Mouse (Mus musculus): ENCODE results near the gene Arl15.
A peak's percentile ranks its signal among the peaks of the same experiment; 100 is the strongest.

Arl15 gene

DNA sequence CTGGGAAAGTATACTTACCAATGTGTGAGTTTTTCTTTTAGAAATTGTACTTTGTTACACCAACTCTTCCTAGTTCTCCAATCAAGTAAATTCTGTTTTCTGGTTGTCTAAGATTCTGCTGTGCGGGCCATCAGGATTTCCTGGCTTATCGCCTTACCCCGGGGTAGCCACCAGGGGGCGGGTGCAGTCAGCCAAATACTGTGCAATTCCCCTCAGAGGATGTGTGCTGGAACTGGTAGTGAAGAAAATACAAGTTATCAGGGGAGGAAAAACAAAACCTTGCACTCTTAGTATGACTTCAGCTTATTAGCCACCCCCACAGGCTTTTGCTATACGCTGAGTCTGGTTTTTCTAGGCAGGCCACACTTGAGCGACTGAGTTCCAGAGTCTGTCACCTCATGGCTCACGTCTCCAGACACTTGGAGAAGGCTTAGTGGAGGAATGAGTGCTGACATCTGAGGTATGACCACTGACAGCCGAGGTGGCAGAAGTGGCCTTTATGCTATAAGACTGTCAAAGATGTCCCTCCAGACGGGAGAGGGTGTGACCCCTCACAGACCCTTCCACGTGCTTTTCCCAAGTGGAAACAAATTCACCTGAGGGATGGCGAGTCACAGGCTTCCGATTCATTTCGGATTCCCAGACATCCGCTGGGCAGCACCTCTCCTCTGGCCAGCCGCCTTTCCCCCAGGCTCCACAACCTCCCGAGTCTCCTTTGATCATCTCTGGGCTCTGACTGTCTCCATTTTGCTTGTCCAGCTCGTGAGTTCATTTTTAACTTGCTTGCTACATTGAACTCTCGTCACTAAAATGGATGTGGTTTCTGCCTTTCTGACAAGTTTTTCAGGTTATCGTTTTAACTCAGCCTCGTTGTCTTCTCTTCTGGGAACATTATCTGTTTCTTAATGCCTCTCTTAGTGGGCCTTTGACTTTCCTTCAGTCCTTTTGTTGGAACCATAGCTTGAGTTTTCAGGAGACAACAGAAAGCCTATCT is 75.2 kb downstream of the Arl15 start:
- peak; percentile 52 for DNase-seq (ENCODE audit: low read depth, low spot score)

DNA sequence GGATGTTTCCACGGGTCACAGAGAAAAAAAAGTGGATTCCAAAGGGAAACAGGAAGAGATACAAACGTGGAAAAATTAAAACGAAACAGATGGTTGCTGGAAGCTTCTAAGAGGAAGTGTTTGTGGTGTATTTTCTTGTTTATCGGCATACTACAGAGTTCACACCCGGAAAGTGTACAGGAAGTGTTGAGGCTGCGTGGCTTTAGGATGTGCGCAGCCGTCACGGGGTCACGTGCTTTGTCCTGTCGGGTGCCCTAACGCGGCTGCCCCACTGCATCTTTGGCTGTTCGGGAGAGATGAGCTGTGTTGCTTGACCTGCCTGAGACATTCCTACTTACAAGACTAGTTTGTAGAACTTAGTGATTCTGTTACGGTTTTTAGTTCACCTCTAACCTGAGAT is 76.1 kb downstream of the Arl15 start:
- DNase-seq (ENCODE audit: low read depth, low spot score): no peak

DNA sequence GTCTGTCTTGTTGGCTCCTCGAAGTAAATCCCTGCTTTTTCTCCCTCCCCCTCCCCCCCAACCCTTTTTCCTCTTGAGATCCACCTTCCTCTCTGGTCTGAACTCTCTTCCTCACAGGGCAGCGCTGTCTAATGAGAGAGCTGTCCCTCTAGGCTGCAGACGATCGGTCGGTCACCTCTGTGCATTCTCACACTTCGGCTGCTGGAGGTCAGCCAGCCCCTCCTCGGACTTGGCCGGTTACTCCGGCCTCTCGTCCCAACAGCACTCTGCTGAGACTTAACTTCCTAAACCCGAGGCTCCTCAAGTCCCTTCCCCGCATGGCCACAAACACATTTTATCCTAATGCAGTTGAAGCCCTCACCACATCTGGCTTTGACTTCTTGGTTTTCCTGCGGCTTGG is 77.5 kb downstream of the Arl15 start:
- DNase-seq (ENCODE audit: low read depth, low spot score): peak; percentile 64

DNA sequence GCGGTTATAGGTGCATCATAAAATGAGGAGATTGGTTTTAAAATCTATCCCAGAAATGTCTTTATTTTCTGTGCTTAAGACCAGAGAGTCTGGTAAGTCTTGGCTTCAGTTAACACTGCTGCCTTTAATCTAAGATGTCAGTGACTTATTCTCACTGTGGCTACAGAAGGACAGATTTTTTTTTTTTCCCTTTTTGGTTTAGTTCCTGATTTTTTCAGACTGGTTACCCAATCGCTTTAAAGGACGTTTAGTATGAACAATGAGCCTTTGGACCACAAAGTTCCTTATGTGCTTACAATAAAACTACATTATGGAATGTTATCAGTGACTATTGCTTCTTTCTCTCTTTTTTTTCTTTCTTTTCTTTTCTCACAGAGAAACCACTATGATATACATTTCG is 81.4 kb downstream of the Arl15 start:
- DNase-seq (ENCODE audit: low read depth, low spot score): no peak

DNA sequence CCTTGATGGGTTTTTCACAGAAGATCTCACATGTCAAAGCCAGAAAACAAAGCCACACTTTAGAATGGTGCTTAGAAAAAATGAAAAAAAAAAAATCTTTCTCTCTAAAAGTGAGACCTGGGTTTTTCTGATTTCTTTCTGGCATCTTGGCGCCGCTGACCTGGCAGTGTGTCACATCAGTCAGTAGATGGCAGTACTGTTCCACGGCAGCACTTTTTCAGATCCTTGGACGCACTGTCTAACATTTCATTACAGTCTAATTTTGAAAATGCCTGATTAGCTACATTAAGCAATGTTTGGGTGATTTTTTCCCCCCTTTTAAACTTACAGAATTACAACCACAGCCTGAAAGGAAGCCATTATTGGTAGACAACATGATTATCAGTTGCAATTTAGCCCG is 83.1 kb downstream of the Arl15 start:
- peak; percentile 64 for DNase-seq (ENCODE audit: low read depth, low spot score)

DNA sequence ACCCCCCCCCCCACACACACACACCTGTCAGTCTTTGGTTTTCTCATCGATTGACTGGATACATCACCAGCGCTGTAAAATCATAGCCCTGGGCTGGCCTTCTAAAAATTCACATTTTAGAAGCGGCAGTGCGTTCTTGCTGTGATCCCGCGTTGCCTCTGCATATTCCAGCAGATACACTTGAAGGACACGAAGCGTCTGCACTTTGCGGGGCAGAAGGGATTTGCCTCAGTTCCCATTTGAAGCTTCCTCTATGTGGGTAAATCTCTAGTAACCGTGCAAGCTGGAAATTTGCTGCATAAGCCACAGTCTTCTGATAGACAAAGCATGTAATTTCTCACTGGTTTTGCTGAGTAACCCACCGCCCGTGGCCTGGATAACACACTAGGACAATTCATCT is 84.3 kb downstream of the Arl15 start:
- DNase-seq (ENCODE audit: low read depth, low spot score): no peak

DNA sequence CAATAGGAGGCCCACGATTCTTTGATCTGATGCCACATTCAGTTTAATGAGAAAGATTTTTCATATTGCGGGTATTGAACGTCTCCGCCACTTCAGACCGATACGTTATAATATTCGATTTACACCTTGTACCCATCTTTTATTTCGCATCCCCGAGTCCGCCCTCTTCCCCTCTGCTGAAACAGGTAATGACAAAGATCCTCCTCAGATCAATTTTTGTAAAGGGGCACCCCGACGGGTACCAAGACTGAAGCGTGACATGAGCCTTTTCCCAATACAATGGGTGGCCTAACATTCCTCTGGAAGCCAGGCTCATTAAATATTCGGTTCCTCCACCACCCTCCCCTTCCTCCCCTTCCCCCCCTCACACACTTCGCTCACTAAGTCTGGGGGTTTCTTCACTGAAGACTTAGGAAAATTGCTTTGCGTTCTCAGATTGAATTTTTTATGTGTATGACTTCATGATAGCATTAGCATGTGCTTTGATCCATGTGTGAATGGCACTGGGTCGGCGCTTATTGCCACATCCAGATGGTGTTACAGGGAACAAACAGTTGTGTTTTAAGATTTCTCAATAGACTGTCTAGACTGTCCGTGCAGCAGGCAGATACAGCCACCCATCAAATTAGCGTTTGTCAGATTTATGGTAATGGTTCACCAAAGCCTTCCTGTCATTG is 85.5 kb downstream of the Arl15 start:
- DNase-seq (ENCODE audit: low read depth, low spot score): no peak

DNA sequence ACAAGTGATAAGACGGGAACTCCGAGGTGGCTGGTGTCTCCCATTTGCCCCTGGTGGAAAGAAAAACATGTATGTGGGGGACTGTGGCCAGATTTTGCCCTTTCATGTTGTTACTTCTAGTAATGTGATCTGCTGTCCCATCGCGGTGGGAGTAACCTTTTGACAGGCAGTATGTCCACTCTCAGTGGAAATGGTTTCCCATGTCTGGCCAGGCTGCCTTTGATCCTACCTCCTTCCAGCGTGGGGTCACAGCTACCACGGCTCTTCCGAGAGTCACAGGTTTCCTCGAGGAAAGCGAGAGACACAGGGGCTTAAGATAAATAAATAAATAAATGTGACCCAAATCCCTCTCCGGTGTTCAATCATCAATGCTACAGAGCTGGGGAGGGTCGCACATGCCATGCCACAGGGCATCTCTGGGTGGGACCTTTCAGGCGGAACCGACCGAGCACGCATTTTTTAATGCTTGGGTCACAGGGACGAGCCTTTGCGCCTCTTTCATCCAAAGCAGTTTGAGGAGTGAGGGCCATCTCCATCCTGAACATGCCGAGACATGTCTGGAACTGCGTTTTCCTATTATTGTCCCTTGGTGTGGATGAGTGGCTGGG is 86.4 kb downstream of the Arl15 start:
- no peak for DNase-seq (ENCODE audit: low read depth, low spot score)

DNA sequence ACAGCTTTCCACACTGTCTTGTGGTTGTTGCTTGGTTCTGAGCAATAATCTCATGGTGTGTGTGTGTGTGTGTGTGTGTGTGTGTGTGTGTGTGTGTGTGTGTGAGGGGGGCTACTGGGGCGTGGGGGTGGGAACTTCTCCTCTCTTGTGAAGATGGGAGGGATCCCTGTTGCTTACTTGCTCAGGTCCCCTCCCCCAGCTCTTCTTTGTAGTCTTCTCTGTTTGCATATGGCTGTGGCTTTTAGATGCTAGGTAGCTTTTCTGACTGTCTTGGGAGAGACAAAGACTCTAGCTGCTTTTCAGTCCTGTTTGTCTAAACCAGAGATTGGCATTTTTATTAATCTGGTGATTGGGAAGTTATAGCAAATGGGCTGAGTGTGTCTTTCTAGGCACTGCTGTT is 88.7 kb downstream of the Arl15 start:
- DNase-seq (ENCODE audit: low read depth, low spot score): no peak

DNA sequence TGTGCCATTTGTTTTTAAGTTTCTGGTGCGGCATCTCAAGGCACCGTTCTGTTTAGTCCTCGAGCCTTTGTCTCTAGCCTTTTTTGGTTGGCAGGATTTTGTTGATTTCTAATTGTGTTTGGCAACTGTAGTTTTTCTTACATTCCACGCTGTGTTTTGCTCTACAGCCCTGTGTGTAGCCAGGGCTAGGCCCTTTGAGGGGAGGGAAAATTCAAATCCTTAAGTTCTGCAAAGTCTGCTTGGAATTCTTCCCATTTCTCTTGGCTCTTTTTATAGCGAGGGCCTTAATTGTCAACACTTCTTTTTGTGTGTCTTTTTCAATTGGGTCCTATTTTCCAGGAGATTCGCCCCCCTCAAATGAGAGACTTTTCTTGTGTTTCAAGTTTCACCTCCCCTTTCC is 92.8 kb downstream of the Arl15 start:
- DNase-seq (ENCODE audit: low read depth, low spot score): no peak

DNA sequence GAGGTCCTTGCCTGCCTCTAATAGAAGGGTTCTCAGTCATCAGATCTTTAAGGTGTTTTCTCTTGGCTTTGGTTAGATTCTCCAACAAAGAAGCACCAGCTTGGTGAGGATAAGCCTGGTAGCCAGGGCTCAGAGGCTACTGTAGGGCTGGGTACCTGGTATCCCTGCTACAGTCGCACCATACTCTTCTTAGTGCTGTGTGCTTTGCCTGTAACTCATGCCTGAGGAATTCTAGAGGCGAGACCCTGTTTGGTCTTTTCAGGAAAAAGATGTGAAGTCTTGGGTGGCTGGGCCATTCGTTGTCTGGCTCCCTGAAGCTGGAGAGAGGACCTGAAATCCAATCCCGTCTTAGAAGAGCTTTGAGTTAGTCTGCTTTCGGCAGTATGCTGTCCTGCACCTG is 93.8 kb downstream of the Arl15 start:
- no peak for DNase-seq (ENCODE audit: low read depth, low spot score)

DNA sequence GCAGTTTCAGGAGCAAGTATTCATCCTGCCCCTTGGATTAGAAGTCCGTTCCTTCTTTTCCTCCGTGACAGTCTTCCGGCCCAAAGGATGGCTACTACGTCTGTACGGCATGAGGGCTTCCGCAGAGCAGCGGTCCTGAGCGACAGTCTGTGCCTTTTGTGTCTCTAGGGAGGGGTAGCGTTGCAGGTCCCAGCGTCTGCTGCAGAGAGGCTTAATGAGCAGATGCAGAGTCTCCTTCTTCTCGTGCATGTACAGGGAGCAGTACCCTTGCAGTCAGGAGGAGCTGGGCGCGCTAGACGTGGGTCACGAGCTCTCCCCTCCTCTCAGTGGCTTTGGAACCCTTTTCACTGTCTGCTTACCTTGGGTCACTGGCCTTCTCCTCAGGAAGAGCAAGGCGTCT is 94.4 kb downstream of the Arl15 start:
- no peak for DNase-seq (ENCODE audit: low read depth, low spot score)

DNA sequence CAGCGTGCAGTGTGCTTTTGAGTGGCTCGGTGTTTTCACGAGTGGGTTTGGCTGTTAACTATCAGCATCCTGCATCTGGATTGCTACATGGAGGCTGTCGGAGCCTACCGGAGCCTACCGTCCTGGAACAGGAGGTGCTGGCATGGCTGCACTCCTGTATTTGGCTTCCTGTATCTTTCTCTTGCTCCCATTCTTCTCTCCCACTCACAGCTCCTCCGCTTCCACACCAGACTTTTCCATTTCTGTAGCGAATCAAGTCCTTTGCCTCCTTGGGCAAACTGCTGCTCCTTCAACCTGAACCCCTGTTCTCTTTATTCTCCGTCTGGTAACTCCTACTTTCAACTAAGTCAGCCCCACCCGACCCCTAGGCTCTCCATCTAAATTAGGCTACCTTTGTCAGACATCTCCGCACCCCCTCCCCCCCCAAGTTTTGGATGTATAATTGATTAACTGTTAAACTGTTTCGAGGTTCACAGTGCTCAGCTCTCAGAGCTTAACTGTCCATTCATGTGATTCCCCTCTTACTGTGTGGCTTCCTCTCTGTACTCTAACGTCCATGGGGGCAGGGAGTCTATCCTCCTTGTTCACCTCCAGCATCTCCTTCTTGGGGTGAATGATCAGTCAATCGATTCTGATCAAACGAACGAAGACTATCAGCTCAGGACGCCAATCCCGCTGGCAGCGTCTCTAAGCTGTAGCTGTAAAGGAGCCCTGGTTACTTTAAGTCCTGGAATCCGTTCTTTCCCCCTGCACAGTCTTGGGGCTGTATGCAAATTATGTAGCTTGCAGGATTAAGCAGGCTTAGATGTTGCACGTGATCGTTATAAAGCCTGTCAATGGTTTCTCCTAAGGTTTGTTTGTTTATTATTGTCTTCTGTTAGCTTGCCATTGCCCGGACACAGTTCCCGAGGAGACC is 95.1 kb downstream of the Arl15 start:
- no peak for DNase-seq (ENCODE audit: low read depth, low spot score)

DNA sequence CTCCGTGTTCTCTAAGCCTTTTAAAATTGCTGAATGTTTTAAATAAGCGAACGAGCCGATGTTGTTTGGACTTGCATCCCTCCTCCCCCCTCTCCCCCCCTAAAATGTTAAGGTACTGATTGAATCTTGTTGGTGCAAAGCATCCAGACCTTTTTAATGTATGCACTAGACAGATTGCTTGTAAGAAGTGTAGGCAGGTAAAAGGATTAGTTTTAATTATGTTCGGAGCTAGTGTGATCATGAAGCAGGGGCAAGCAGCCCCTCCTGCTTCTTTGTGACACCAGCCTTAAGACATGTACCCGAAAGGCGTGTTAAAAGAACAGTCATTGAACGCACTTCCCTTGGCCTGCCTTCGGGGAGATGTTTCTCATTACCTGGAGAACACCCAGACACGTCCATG is 102.4 kb downstream of the Arl15 start:
- no peak for DNase-seq (ENCODE audit: low read depth, low spot score)

DNA sequence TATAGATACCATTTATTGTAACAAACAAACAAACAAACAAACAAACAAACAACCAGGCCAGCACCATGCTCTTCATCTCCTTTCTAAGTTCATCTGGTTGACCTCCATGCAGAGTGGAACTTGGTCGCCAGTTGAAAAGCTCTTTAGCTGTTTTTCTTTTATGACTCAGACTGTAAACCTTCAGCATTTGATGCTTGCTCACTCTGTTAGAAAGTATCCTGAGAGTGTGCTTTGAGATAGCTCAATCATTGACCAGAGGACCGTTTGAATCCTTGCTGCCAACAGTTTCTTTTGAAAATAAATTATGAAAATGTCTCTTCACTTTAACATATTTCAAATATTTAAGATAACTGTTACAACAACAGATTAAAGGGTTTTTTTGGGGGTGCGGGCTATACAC is 103.2 kb downstream of the Arl15 start:
- DNase-seq (ENCODE audit: low read depth, low spot score): no peak

DNA sequence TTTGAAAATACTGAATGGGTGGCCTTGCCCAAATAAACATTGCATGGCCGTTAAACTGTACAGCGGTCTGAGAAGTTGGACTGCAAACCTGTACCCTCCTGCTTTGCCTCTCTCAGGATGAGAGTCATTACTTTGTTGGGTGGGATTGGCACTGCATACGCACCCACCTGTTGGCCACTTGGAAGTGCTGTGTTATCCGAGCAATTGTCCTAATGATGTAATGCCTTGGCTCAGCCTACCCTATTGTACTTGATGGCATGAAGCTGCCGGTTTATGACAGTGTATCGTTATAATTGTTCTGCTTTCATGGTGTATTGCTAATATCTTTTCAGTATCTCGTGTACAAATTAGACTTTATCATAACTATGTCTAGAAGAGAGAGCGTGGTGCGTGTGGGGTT is 103.6 kb downstream of the Arl15 start:
- no peak for DNase-seq (ENCODE audit: low read depth, low spot score)

DNA sequence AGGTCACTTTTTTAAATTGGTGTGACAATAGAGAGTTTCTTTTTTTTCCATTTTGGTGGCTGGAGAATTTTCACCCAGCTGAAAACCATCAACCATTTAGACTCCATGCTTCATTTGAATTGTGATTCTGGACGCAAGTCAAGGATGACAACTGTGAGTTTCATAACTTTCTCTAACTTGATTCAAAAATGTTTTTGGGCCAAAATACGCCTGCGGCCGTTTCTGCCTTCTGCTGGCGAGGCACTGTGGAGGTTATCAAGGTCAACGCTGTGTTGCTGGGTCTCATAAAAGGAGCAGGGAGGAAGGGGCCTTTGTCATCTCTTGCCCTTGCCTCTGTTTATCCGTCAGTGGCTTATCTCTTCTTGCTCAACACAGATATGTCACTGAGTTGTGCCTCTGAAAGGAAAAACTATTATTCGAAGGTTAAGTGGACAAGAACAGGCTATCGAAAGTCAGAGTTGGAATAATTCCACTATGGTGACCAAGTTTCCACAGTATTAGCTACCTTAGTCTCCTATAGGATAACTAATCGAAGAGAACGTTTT is 106.8 kb downstream of the Arl15 start:
- DNase-seq (ENCODE audit: low read depth, low spot score): peak; percentile 42

DNA sequence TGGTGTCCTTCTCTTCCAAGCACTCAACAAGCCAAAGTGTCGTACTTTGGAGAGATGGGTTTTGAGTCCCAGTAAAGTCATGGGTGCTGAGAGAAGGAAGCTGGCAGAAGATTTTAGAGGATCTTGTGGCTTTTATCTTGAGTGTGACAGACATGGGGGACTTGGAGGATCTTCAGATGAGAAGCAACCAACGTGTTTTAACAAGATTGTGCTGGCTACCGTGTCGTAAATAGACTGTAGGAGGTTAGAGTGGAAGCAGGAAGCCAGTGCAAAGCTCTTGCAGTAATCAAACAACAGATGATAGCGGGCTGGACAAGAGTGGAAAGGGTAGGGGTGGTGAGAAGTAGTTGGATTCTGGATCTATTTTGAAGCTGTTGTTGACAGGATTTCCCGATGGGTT is 109.0 kb downstream of the Arl15 start:
- no peak for DNase-seq (ENCODE audit: low read depth, low spot score)

DNA sequence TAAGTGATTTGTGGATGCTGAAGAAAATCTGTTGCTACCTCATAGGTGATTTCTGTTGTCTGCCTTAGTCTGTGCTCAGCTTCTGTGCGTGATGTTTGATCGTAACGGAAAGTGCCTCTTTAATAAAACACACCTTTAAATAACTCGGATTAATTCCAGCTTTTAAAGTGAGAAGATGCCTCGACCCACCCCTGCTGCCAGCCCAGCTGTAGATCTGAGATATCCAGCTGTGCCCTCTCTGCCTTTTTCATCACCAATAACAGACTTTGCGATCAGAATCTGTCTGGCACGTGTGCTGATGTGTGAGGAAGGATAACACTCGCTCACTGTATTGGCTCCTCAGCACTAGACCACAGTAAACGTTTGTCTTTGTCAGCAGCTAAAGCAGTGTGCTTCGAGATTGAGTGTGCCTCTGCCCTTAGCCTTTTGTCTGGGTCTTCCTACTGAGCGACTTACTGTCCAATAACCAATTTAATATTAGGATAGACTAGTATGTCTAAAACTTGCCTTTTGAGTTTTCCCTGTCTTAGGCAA is 117.7 kb downstream of the Arl15 start:
- no peak for DNase-seq (ENCODE audit: low read depth, low spot score)

DNA sequence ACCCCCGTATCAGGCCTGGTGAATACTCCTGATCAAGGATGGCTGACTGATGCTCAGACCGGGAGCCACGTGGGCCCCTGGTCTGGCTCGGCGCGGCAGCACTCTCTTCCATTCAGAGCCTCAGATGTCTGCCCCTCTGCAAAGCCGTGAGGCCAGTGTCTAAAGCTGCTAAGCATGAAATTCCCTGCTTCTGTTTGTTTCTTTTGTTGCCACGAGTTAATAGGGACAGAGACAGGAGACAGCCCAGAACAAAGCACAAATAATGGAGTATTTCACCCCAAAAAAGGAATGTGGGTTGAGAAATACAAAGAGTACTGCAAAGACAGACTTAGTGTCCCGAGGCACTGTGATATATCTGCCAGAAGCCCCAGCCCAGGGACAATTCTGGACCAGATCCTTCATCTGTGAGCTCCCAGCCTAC is 120.3 kb downstream of the Arl15 start:
- DNase-seq (ENCODE audit: low read depth, low spot score): no peak

DNA sequence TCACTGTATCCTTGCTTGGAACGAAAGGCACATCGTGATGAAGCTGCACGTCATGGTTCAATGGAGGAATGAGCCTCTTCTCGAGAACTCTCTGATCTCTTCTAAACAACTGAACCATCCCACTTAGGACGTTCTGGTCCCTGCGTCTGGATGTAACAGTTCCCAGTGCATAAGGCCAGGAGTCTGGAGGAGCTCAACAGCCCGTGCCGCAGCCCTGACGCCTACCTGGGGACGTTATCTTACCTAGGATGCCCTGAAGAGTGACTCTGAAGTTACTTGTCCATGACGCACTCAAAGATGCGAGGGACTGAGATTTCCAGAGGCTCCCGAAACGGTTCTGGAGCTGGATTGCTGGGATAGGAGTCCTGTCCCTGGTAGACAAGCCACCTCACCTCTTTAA is 121.4 kb downstream of the Arl15 start:
- no peak for DNase-seq (ENCODE audit: low read depth, low spot score)

Measured in skeletal muscle tissue, adult 2 months (tissue).